Mouse (Mus musculus): ENCODE data around the gene Zdhhc23.

Gene Zdhhc23

DNA sequence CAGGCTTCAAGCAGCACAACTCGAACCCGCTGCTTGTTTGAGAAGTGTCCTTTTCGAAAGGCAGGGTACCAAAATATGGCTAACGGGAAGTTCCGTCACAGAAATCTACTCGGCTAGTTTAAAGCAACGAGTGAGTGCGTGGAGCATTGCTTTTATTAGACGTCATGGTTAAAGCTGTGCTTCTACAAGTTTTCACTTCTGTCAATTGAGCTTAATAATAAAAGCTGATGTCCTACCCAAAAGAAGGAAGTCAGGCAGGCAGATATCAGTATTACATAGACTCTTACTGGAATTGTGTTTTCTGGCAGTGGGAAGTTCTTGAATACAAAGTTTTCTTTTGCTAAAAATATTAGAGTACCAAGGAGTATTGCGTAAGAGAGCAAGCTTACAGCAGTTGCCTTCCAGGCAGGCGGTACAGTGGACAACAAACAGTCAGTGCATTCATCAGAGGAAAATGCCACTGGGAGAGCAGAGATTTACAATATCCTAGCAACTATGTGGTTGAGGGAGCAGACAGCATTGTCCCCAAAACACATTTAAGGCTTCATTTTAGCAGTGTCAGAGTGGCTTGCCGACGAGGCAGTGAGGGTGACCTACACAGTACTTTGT lies 13.7 kb downstream of the Zdhhc23 start:
- no peak for DNase-seq

DNA sequence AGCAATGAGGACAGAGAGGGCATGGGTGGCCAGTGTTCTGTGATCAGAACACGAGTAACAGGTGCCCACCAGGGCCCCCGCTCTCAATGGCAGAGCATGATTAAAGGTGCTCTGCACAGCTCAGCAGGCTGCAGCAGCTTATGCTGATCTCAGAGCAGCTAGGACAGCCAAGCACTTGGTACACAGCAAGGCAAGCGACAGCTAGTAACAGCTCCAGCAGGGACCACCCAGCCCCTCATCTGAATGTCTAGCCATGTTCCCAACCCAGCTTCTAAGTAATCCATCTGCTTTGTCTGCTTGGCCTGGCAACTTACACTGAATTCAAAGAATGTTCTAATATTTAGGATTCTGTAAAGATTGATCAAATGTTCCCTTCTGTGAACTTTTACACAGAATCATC lies 15.8 kb downstream of the Zdhhc23 start:
- DNase-seq: no peak

DNA sequence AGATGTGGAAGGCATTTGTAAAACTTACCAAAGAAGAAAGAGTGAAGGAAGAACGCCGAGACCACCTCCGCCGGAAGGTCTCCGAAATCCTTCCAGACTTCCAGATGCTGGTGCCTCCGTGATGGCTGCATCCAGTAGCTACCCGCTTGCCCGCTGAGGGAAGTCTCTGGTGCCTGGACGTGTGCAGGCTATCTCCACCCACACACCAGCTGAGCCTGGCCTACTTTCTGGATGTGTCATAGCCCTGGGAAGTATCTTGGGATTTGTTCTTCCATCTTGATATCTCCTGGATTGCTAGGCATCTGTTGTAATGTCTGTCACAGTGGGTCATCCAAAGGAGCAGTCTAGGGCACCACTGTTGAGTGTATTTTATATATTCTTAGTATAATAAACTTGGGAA lies 16.3 kb downstream of the Zdhhc23 start:
- no peak for DNase-seq

DNA sequence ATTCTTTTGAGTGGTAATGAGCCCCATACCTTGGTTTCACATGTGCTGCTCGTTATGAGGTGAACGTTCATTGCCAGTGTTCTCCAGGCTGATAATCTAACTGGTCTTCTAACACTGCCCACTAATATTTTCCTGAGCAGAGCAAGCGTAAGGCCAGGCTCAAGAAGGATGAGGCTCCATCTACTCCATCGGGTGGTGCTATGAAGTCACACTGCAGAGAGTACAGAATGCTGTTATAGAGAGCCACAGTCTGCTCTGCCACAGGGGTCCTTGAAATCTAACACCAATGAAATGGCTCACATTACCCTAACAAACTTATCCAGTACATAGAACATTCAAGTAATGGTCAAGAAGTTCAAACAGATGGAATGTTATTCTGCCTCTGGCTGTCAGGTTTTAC lies 21.6 kb downstream of the Zdhhc23 start:
- no peak for DNase-seq

DNA sequence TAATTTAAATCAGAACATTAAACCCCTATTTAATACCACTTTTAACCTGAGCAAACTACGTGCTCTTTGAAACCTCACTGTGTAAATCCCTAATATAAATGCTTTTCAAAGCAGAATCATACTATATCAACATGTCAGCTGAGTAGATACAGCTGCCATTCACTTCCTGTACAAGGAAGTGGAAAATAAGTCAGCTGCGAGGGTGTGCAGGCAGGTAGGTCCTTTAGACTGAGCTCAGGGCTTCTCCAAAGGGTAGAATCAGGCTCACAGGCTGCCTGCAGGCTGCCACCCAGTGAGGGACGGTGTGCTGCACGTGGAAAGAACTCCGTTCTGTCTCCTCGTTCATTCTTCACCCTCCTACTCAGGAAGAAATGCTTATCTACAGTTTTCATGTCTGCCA lies 24.7 kb downstream of the Zdhhc23 start:
- DNase-seq: no peak

DNA sequence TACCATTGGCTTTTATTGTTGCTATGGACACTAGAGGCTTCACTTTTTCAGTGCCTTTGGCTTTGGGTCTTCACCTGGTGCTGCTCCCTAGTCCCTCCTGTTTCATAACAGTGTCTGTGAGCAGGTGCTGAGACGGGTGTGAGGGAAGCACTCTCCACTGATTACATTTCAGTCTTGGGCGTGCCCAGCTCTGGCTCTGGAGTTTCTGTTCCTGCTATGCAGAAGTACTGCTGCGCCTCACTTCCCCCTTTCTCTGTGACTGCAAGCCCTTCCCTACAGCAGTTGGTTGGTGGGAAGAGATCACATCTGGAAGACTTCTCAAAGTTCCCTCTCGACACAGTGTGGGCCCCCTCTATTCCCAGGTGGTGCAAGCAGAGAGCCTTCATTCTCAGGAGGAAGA lies 28.0 kb downstream of the Zdhhc23 start:
- no peak for DNase-seq

- no peak for DNase-seq
Measured at GRCm38 (mm10) chr16:43945869-43946268, 33.7 kb downstream of the Zdhhc23 start.

GRCm38 (mm10) chr16:43945351-43945750 lies 34.2 kb downstream of the Zdhhc23 start:
- no peak for DNase-seq

DNA sequence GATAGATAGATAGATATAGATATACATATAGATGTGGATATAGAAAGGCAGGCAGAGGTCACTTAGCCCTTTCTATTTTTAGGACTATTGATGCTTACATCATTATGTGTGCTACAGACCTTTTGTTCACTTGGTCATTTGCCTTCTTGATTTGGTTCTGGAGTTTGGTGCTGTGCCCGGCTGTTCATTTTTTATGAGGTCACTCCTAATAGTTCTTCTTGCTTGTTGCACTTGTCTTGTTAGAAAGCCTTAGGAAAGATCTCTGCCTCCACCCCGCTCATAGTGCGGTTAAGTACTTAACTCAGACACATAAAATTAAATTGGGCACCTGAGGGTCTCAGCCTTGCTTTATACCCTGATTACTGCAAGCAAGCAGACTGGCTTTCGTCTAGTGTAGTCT lies 38.7 kb downstream of the Zdhhc23 start:
- no peak for DNase-seq

DNA sequence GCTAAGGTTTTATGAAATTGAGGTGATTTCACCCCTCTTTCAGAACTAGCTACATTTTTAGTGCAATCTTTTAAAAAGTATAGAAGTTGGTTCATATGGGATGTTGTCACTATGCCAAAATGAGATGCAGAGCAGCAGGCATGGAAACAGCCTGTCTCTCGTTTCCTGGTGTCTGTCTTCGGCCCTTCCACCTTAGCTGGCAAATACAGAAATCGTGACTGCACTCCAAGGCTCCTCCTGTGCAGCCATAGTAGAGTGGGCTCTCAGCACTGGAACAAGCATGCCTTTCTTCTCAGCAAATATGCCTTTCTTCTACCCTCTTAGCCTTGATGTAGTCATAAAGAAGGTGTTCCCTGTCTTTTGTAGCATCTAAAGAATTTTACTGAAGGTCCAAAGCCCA lies 43.7 kb downstream of the Zdhhc23 start:
- DNase-seq: no peak

DNA sequence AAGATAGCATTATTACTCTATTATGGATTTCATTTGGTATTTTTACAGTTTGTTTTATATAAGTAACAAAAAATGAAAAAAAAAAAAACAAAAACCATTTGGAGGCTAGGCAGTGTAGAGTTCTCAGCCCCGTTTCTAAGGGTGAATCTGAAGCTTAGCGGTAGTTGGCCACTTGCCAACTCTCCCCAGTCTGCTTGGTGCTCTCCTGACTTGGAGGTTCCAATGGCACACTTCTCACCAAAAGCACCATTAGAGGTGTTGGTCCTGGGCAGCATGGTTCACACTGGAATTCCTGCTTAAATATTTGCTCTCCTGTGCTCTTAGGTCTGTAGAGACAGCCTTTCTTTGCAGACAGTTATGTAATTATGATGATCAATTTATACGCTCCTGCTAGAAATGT lies 44.2 kb downstream of the Zdhhc23 start:
- no peak for DNase-seq

DNA sequence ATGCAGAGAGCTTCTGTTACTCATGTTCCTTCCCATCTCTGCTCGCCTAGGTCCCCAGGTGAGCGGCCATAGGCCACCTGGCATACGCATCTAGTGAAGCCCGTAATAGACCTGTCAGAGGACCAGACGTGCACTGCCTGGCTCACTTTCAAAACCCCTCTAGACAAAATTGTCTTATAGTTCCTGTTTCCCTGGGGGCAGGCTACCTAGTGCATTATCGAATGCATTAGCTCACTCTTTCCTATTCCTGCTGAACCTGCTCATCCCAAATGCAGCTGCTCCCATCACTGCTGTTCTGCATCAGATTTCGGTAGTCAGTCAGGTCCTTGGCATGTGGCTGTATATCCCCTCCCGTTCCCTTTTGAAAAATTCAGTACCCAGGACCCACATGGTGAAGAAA lies 44.7 kb downstream of the Zdhhc23 start:
- DNase-seq: no peak

DNA sequence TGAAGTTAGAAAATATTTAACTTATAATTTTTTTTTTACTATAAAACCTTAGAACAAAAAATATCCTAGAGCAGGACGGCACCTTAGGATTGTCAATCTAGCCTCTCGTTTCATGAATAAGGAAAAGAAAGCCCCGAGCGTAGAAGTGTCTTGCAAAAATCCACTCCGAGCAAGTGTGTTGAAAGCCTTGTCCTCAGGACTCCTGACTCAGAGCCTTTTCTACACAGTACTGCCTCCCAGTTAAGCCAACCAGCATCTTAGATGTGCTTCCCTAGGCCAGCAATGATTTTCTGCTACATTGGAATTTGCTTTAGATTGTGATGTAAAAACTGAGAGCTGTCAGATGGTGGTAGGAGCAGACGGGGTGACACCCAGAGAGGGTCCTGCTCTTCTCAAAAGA lies 46.5 kb downstream of the Zdhhc23 start:
- no peak for DNase-seq

GRCm38 (mm10) chr16:43932319-43932718 lies 47.3 kb downstream of the Zdhhc23 start:
- no peak for DNase-seq

DNA sequence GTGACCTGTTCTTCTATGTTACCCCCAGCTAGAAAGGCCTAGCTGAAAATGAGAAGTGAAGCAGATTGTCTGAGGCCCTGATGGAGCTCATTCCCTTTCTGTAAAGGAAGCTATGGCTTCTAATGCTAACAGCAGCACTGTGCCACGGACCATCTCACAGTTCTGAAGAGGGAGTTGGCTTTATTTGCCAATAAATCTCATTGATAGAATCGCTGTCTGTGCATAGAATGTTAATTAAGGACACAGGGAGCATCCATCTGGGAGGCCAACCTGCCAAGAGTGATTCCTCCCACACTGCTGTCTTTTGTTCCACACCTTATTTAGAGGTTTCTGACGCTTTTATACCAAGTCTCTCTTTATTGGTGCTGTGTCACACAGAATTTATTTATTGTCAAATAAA lies 48.1 kb downstream of the Zdhhc23 start:
- DNase-seq: no peak

DNA sequence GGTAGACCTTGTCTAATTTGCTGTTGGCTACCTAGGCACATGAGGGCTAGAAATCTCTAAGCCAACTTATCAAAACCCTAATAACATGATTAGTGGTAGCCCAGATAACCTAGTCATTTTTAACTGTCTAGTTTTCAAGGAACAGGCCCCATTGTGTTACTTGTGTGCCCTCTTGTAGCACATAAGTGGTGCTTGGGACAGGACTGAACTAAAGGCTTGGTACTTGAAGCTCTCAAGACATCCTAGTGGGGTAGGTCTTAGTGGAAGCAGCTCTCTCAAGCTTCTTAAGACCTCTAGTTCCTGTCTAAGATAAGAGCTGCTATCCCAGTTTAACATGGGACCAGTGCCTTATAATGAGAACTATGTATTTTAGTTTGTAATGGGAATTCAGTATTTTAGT lies 49.0 kb downstream of the Zdhhc23 start:
- DNase-seq: no peak

GRCm38 (mm10) chr16:43926341-43926859 lies 53.2 kb downstream of the Zdhhc23 start, which contains the start of gene Qtrt2:
Gene Qtrt2 (minus strand): TSS chr16:43926809.
- no peak for DNase-seq

DNA sequence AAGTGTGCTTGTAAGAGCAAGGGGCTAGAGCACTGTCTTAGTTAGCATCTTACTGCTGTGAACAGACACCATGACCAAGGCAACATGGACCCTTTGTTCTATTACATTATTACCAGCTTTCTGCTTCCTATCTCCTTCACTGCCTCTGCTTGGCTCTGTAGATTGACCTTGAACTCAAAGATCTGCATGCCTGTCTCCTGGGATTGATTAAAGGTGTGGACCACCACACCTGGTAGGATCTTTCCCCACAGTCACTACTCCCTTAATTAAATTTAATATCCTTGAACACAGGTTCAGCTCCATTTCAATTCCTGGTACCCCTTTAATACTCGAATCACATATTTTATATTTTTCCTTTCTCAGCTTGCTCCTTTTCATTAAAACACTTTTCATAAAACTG lies 53.7 kb downstream of the Zdhhc23 start:
- no peak for DNase-seq

DNA sequence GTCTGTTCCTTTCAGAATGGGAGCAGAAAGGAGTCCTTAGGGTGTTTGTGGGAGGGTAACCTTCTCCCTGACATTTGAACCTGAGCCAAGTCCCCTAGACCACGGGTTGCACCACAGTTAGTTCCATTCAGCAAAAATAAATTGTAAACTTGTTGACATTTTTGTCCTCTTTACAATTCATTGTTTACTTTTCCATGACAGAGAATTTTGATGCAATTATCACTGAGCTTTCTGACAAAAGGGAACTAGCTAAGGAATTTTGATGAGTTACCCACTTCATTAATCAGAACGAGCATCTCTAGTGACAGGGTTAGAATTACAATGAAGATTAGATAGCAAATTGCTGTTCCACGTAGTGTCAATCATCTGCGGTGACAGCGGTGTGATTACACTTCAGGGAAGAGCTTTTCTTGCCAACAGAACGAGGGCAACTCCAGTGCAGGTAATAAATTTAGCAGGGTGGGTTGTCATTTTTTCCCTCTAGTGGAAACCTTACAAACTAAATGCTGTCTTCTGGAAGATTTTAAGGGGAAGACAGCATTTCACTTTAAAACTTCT lies 54.5 kb downstream of the Zdhhc23 start:
- no peak for DNase-seq

- no peak for DNase-seq
Measured at GRCm38 (mm10) chr16:43922630-43923029, 57.0 kb downstream of the Zdhhc23 start.

DNA sequence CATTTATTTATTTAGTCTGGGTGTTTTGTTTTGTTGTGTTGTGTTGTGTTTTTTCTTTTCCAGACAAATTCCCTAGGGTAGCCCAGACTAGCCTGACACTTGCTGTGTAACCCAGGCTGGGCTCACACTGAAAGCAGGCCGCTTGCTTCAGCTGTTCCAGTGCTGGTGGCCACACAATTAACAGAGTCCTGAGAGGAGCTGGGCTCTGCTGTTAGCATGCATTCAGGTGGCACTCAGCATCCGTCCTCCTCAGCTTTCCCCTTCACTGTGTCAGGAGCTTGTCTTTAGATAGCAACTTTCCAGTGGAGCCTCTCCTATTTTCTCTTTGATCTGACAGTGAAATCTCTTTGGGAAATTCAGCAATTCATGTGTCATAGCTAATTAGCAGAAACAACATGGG lies 57.6 kb downstream of the Zdhhc23 start:
- DNase-seq: no peak

DNA sequence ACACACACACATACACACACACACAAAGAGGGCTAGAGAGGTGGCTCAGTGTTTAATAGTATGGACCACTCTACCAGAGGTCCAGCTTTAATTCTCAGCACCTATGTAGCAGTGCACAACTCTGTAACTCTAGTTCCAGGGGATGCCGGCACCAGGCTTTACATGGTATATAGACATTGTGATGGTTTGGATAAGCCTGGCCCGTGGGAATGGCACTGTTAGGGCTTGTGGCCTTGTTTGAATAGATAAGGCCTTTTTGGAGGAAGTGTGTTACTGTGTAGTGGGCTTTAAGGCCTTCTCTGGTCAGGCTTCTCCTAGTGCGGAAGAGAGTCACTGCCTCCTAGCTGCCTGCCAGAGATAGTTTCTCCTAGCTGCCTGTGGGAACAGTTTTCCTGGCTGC lies 60.7 kb downstream of the Zdhhc23 start:
- no peak for DNase-seq
